Mouse (Mus musculus) hindbrain, embryonic 11.5 days (tissue): ENCODE measurements at regions not wholly inside any gene's neighbourhood (a gene's known extent, or its start where the extent isn't known, plus 50 kb on each side); places are given as distances from the start of the nearest gene placed in this dataset.

ENCODE experiments used
- ATAC-seq: fragments of 200-750 bp; cut with Nextera tagmentation; 2 replicates; pipeline ENCODE4 v1.8.0; 2017; ENCODE audit warnings: mild to moderate bottlenecking, moderate TSS enrichment, moderate library complexity; ENCODE audit not compliant: low FRiP score
- DNase-seq: peaks from one replicate; pipeline ENCODE4 v3.0.0-alpha.2; 2015; ENCODE audit warnings: low spot score
- H3K27ac ChIP-seq: fragments of 300-500 bp; sonication (generic); 2 replicates; pipeline ENCODE4 v1.5.1; 2014; ENCODE audit warnings: mild to moderate bottlenecking, low read depth, low read length
- H3K27me3 ChIP-seq: fragments of 300-500 bp; sonication (generic); 2 replicates; pipeline ENCODE4 v1.6.1; 2014; ENCODE audit warnings: mild to moderate bottlenecking, low read length, moderate library complexity, mixed read lengths; ENCODE audit not compliant: control insufficient read depth, insufficient read depth
- H3K36me3 ChIP-seq: fragments of 300-500 bp; sonication (generic); 2 replicates; pipeline ENCODE4 v1.6.1; 2014; ENCODE audit warnings: mild to moderate bottlenecking, low read length, moderate library complexity, mixed read lengths; ENCODE audit not compliant: control insufficient read depth, insufficient read depth
- H3K4me1 ChIP-seq: fragments of 300-500 bp; sonication (generic); replicated peaks from 2 replicates; pipeline ENCODE4 v1.6.1; 2014; ENCODE audit warnings: low read length, mixed read lengths; ENCODE audit not compliant: control insufficient read depth, insufficient read depth
- H3K4me2 ChIP-seq: fragments of 300-500 bp; sonication (generic); replicated peaks from 2 replicates; pipeline ENCODE4 v1.6.1; 2014; ENCODE audit warnings: mild to moderate bottlenecking, low read depth, low read length
- H3K4me3 ChIP-seq: fragments of 300-500 bp; sonication (generic); 2 replicates; pipeline ENCODE4 v1.5.1; 2014; ENCODE audit warnings: low read depth, low read length
- H3K9ac ChIP-seq: fragments of 300-500 bp; sonication (generic); 2 replicates; pipeline ENCODE4 v1.6.1; 2014; ENCODE audit warnings: low read depth, low read length
- H3K9me3 ChIP-seq: fragments of 300-500 bp; sonication (generic); 2 replicates; pipeline ENCODE4 v1.6.1; 2016; ENCODE audit warnings: low read length; ENCODE audit not compliant: control insufficient read depth
- WGBS: fragments of 180-500 bp; shearing (Covaris S2); extraction: QIAGEN DNeasy Blood & Tissue Kit; methylation state at CpG from one replicate; pipeline ENCODE4 v1.1.7; 2014; 5-methylcytosine and 5-hydroxymethylcytosine counted together

- Histone ChIP-seq H3K27ac (no peak overlapping the region), H3K36me3 (no peaks in the 10 kb centered on the region), H3K27me3 (no peaks in the 10 kb centered on the region), H3K9ac (no peak overlapping the region), H3K9me3 (no peaks in the 10 kb centered on the region), H3K4me2 (no peak overlapping the region), H3K4me1 (no peaks in the 10 kb centered on the region), H3K4me3 (no peak overlapping the region)
- no peak for ATAC-seq
- 93% methylated on average over 3 of the region's 3 CpGs for WGBS
- no peak for DNase-seq
These were observed 273.3 kb downstream of the Phf14 start for GRCm38 (mm10) chr6:12180951-12181350.

GRCm38 (mm10) chr6:12210190-12210589, 302.6 kb downstream of the Phf14 start:
- ATAC-seq (no peak), DNase-seq (no peak)
- H3K27me3 ChIP-seq = no peaks in the 10 kb centered on the region
- H3K4me3 ChIP-seq = no peak overlapping the region
- no peak overlapping the region for H3K9ac ChIP-seq
- H3K4me2 ChIP-seq = no peak overlapping the region
- no peaks in the 10 kb centered on the region for H3K36me3 ChIP-seq
- no peaks in the 10 kb centered on the region for H3K9me3 ChIP-seq
- H3K4me1 ChIP-seq = no peaks in the 10 kb centered on the region
- H3K27ac ChIP-seq = no peak overlapping the region
- 93% methylated on average over 1 of the region's 1 CpGs for WGBS

DNA sequence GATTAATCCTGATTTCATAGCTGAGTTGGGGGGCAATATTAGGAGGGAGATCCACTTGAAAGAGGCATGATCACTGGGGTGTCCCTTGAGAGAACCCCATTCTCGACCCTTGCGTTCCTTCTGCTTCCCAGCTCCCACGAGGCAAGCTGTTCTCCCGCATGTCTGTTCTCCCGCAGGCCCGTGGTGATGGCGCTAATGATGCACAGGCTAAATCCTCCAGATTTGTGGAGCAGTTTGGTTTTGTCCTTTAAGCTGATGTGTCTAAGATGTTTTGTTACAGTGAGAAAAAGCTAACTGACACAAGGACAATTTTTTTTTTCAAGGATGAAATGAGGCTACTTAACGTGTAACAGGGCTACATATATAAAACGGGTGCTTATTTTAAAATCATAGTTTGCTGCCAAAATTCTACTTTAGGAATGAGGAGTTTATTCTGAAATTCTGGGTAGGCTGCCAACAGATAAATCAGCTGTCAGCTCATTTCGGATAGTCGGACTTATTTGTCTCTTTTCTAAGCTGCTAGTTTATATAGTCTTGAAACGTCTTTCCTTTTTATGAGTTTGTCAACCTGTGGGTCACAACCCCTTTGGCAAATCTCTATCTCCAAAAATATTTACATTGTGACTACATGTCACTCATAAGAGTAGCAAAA, 307.0 kb downstream of the Phf14 start:
- Histone ChIP-seq H3K4me2 (no peak overlapping the region), H3K4me3 (no peak overlapping the region), H3K27me3 (no peaks in the 10 kb centered on the region), H3K9me3 (no peaks in the 10 kb centered on the region), H3K4me1 (no peaks in the 10 kb centered on the region), H3K9ac (no peak overlapping the region), H3K36me3 (no peaks in the 10 kb centered on the region), H3K27ac (no peak overlapping the region)
- WGBS = 91% methylated on average over 12 of the region's 12 CpGs
- no peak for DNase-seq
- no peak for ATAC-seq

GRCm38 (mm10) chr6:12215178-12215553, 307.6 kb downstream of the Phf14 start:
- ATAC-seq (no peak), DNase-seq (no peak)
- 74% methylated on average over 1 of the region's 1 CpGs for WGBS

GRCm38 (mm10) chr6:12244151-12244550, 336.5 kb downstream of the Phf14 start:
- no peak for ATAC-seq
- WGBS = 48% methylated on average over 1 of the region's 1 CpGs
- DNase-seq = no peak
- H3K4me2 ChIP-seq = no peak overlapping the region
- no peaks in the 10 kb centered on the region for H3K36me3 ChIP-seq
- H3K27me3 ChIP-seq = no peaks in the 10 kb centered on the region
- H3K4me1 ChIP-seq = no peaks in the 10 kb centered on the region
- H3K4me3 ChIP-seq = no peak overlapping the region
- no peak overlapping the region for H3K9ac ChIP-seq
- H3K9me3 ChIP-seq = no peaks in the 10 kb centered on the region
- no peak overlapping the region for H3K27ac ChIP-seq

More at GRCm38 (mm10) chr6:12215178-12215553, 307.6 kb downstream of the Phf14 start:
- H3K9ac ChIP-seq = no peak overlapping the region
- no peak overlapping the region for H3K4me2 ChIP-seq
- no peak overlapping the region for H3K4me3 ChIP-seq
- H3K4me1 ChIP-seq = no peaks in the 10 kb centered on the region
- H3K36me3 ChIP-seq = no peaks in the 10 kb centered on the region
- no peak overlapping the region for H3K27ac ChIP-seq
- H3K9me3 ChIP-seq = no peaks in the 10 kb centered on the region
- H3K27me3 ChIP-seq = no peaks in the 10 kb centered on the region

GRCm38 (mm10) chr6:12247975-12248374, 340.4 kb downstream of the Phf14 start:
- ATAC-seq (no peak), DNase-seq (no peak)
- Histone ChIP-seq H3K4me1 (no peaks in the 10 kb centered on the region), H3K4me2 (no peak overlapping the region), H3K27ac (no peak overlapping the region), H3K9me3 (no peaks in the 10 kb centered on the region), H3K4me3 (no peak overlapping the region), H3K27me3 (no peaks in the 10 kb centered on the region), H3K36me3 (no peaks in the 10 kb centered on the region), H3K9ac (no peak overlapping the region)

GRCm38 (mm10) chr6:12248599-12248998, 341.0 kb downstream of the Phf14 start:
- ATAC-seq (no peak), DNase-seq (no peak)
- WGBS = 72% methylated on average over 4 of the region's 4 CpGs

DNA sequence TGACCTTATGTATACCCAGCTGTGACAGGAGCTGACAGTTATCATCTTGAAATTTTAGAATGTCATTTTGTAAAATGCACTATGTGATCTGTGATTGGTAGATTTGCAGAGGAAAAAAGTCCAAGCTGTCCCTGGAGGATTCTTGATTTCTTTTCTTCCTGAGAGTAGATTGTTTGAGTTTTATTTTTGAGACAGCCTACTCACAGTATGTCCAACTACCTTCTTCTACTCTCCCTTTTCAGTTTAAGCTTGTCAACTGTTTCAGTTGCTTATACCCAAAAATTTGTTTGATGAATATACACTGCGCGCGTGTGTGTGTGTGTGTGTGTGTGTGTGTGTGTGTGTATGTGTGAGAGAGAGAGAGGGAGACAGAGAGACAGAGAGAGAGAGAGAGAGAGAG, 346.9 kb downstream of the Phf14 start:
- Histone ChIP-seq H3K4me2 (no peak overlapping the region), H3K36me3 (no peaks in the 10 kb centered on the region), H3K27me3 (no peaks in the 10 kb centered on the region), H3K9ac (no peak overlapping the region), H3K4me1 (peaks cover 6% of the 10 kb centered on the region), H3K9me3 (no peaks in the 10 kb centered on the region), H3K27ac (no peak overlapping the region), H3K4me3 (no peak overlapping the region)
- no peak for ATAC-seq
- no peak for DNase-seq
- 100% methylated on average over 3 of the region's 3 CpGs for WGBS

More at GRCm38 (mm10) chr6:12248599-12248998, 341.0 kb downstream of the Phf14 start:
- no peaks in the 10 kb centered on the region for H3K27me3 ChIP-seq
- H3K9me3 ChIP-seq = no peaks in the 10 kb centered on the region
- no peak overlapping the region for H3K27ac ChIP-seq
- H3K4me3 ChIP-seq = no peak overlapping the region
- no peaks in the 10 kb centered on the region for H3K4me1 ChIP-seq
- H3K9ac ChIP-seq = no peak overlapping the region
- no peaks in the 10 kb centered on the region for H3K36me3 ChIP-seq
- H3K4me2 ChIP-seq = no peak overlapping the region

GRCm38 (mm10) chr6:12255434-12255833, 347.8 kb downstream of the Phf14 start:
- Histone ChIP-seq H3K4me1 (peaks cover 6% of the 10 kb centered on the region), H3K4me2 (no peak overlapping the region), H3K36me3 (no peaks in the 10 kb centered on the region), H3K9ac (no peak overlapping the region), H3K27me3 (no peaks in the 10 kb centered on the region), H3K4me3 (no peak overlapping the region), H3K27ac (no peak overlapping the region), H3K9me3 (no peaks in the 10 kb centered on the region)
- ATAC-seq = peak; percentile 56
- 47% methylated on average over 1 of the region's 1 CpGs for WGBS
- peak; percentile 29 for DNase-seq
